Mouse (Mus musculus) monocyte, adult 5-6 weeks (primary cell): ENCODE measurements around the gene Thtpa. TPM values are rescaled to one million over a fixed set of nuclear protein-coding genes. Genes with fewer than 3 reads are reported as not detected.

Source experiments
- ATAC-seq: fragments of 153-309, 156-312 bp; replicated peaks from 2 replicates; pipeline ENCODE4 v1.8.0; 2017; ENCODE audit warnings: mild to moderate bottlenecking; ENCODE audit not compliant: low TSS enrichment, insufficient number of reproducible peaks, severe bottlenecking, poor library complexity, low FRiP score
- total RNA-seq: library from RNA; stranded (forward); fragments of 200-1000, 200-491, 200-594 nt; gene quantifications from 3 replicates; pipeline ENCODE4 v1.2.3, GENCODE M21; 2017

Gene Thtpa
- total RNA-seq, 1 experiment from 2014 or later: 6.1 TPM

GRCm38 (mm10) chr14:55118852-55119251, 24.3 kb downstream of the Thtpa start:
- ATAC-seq: no peak

DNA sequence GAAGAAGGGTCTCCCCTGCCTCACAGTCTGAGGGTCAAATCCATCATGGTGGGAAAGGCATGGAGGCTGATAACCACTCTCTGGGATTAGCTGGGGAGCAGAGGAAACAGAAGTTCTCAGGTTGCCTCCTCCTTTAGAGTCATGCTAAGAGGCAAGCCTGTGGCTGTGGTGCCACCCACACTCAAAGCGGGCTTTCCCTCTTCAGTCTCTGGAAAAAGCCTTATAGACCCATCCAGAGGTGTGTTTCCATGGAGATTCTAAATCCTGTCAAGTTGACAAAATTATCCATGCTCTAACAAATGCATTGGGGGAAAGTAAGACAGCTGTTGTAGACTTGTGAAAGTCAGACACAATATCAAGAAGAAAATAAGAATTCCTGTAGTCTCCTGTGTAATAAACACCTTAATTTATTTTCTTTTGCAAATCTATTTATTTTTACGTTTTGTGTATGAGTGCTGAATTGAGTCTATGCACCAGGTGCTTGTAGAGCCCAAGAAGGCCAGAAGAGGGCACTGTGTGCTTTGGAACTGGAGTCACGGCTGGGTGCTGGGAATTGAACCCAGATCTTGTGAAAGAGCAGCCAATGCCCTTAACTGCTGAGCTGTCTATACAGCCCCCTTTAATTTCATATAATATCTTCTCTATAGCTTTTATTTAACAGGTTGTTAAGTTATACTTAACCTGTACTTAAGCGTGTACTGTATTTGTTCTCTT, 25.0 kb downstream of the Thtpa start:
- no peak for ATAC-seq

DNA sequence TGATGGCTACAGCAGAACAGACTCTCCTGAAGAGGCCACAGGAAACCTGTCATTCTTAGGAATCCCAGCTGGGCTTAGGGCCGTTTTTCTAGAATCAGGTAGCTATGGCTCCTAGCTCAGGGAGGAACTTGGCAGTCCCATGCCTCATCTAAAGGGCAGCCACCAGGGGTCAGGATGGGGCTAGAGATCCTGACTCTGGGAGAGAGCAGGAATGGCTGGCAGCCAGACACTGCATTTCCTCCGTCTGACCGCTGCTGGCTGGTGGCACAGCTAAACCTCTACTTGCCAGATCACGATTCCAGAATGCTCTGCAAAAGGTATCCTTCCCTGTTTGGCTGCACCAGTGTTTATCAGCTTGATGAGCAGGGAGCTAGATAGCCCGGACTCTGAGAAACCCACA, 27.4 kb downstream of the Thtpa start:
- peak; percentile 28; the same call in 1 of the 2 replicates for ATAC-seq

- no peak for ATAC-seq
Observed at GRCm38 (mm10) chr14:55122359-55122758, 27.8 kb downstream of the Thtpa start.

DNA sequence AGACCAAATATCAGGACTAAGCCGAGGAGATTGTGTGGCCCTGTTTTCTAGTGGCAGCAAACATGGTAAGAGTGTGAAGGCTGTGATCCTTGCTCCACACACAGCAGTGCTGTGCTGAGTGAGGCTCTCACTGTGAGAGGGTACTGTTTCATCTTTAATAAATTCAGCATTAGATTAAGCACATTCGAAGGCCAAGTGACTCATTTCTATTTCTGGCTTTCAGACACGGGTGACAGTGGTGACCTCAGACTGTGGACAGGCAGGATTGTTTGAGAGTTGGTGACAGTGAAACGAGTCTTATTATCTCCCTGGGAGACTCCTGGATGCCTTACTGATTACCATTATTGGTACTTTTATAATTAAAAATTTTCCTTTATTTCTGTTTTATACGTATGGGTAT, 31.1 kb downstream of the Thtpa start:
- ATAC-seq: no peak

- no peak for ATAC-seq
Observed at GRCm38 (mm10) chr14:55126521-55126920, 31.9 kb downstream of the Thtpa start.

DNA sequence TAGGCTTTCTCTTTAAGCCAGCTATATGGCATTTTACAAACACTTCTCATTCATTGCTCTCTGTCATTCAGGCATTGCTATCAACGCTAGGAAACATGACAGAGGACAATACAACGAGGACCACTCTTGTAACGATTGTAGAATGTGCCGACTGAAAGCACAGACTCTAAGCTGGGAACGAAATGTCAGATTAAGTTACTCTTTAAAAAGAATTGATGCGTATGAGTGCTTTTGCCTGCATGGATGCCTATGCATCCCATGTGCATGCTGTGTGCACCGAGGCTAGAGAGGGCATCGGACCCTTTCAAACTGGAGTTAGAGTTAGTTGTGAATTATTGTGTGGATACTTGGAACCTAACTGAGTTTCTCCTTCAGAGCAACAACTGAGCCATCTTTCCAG, 41.1 kb downstream of the Thtpa start:
- ATAC-seq: no peak

DNA sequence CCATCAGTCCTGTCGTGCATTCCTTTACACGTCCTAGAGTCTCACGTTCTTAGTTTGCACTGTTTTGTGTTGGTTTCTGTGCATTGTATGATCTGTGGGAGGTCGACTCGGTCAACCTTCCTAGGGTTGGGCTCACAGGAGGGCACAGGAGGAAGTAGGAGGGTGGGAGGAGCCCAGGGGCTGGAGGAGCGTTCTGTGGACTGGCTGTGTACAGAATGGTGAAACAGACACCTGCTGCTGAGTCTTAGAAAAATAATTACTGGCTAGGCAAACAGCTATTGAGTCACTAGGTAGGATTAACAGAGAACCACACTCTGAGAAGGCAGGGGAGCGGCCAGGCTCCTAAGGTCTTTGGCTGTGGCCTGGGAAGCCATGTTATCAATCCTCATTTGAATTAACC, 44.7 kb downstream of the Thtpa start:
- no peak for ATAC-seq

DNA sequence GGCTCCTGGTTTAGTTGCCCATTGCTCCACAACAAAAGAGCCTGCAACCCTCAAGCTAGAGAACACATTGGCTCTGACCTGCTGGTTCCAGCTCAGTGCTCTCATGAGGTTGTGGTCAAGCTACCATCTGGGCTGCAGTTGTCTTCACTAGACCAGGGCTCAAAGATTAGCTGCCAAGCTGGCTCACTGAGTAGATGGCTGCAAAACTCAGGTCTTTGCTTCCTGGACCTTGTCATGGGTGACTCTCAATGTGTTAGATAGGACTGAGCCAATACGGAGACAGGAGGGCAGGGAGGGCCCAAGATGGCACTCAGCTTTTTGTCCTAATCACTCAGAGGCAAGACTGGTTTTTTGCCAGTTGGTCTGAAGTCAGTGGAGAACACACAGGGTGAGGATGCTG, 51.7 kb downstream of the Thtpa start:
- peak; percentile 6; the same call in 1 of the 2 replicates for ATAC-seq

- ATAC-seq: peak; percentile 84
Observed at GRCm38 (mm10) chr14:55146829-55147401, 52.3 kb downstream of the Thtpa start.

GRCm38 (mm10) chr14:55148363-55148915, 53.9 kb downstream of the Thtpa start:
- ATAC-seq: peak; percentile 58; the same call in 1 of the 2 replicates

Other genes starting within 250 kb of the Thtpa start
- gene Homez, start 223.8 kb upstream of the Thtpa start, total RNA-seq: 2.1 to 16.7 TPM (median 5.1 TPM) in 3 replicates
- gene Ppp1r3e, start 217.2 kb upstream of the Thtpa start, total RNA-seq: 1.3 to 2.7 TPM in 2 of 3 replicates, not detected in the other
- 2.2 to 9.0 TPM (median 4.0 TPM) in 3 replicates for gene Bcl2l2, start 211.4 kb upstream of the Thtpa start, total RNA-seq
- 3.0 to 3.6 TPM in 2 of 3 replicates, not detected in the other for gene Gm20521, start 211.3 kb upstream of the Thtpa start, total RNA-seq
- 141 to 211 TPM (median 184 TPM) in 3 replicates for gene Pabpn1, start 202.3 kb upstream of the Thtpa start, total RNA-seq
- gene Slc22a17, start 181.7 kb upstream of the Thtpa start, total RNA-seq: 0.85 to 1.4 TPM (median 1.1 TPM) in 3 replicates
- not detected in 3 replicates for gene Efs, start 168.7 kb upstream of the Thtpa start, total RNA-seq
- not detected in 3 replicates for gene Il25, start 162.1 kb upstream of the Thtpa start, total RNA-seq
- not detected in 3 replicates for gene Cmtm5, start 158.5 kb upstream of the Thtpa start, total RNA-seq
- gene Myh6, start 127.9 kb upstream of the Thtpa start, total RNA-seq: not detected in 3 replicates
- gene Gm17428, start 117.9 kb upstream of the Thtpa start, total RNA-seq: not detected in 3 replicates
- not detected in 3 replicates for gene Myh7, start 100.2 kb upstream of the Thtpa start, total RNA-seq
- 73.4 to 121 TPM (median 99.8 TPM) in 3 replicates for gene Ngdn, start 79.3 kb upstream of the Thtpa start, total RNA-seq
- 2.0 to 7.8 TPM (median 2.4 TPM) in 3 replicates for gene Zfhx2, start 2.5 kb upstream of the Thtpa start, total RNA-seq
- gene Ap1g2, start 11.8 kb downstream of the Thtpa start, total RNA-seq: 26.9 to 61.0 TPM (median 34.8 TPM) in 3 replicates
- not detected in 3 replicates for gene Jph4, start 22.2 kb downstream of the Thtpa start, total RNA-seq
- 2.8 TPM in 1 of 3 replicates, not detected in the others for gene Dhrs2, start 127.2 kb downstream of the Thtpa start, total RNA-seq